Mouse (Mus musculus) bone marrow, adult 2 months (tissue): Measurements from ENCODE around the gene Pdcd7. TPM values are rescaled to one million over a fixed set of nuclear protein-coding genes. Genes with fewer than 3 reads are reported as not detected.

Experiments
- H3K27ac ChIP-seq: fragments of 200-500 bp; 2 replicates; pipeline ENCODE4 v1.5.1; 2012; ENCODE audit warnings: low read depth, mild to moderate bottlenecking, control low read depth, inconsistent platforms, low read length; ENCODE audit not compliant: control insufficient read depth, poor library complexity, insufficient read depth
- H3K4me1 ChIP-seq: fragments of 200-500 bp; 2 replicates; pipeline ENCODE4 v1.6.1; 2011; ENCODE audit warnings: low read length; ENCODE audit not compliant: control insufficient read depth, insufficient read depth
- H3K4me3 ChIP-seq: fragments of 200-500 bp; replicated peaks from 2 replicates; pipeline ENCODE3; 2011; ENCODE audit warnings: mild to moderate bottlenecking, low read depth, low read length, control low read depth; ENCODE audit not compliant: control insufficient read depth
- CTCF ChIP-seq: fragments of 200-500 bp; IDR thresholded peaks from 2 replicates; pipeline ENCODE4 v1.5.1; 2011; ENCODE audit warnings: low read length, control low read depth; ENCODE audit not compliant: control insufficient read depth, insufficient read depth
- POLR2A ChIP-seq: fragments of 200-500 bp; IDR thresholded peaks from 2 replicates; pipeline ENCODE4 v1.6.1; 2011; ENCODE audit warnings: low read depth, mild to moderate bottlenecking, control low read depth, low read length, borderline replicate concordance; ENCODE audit not compliant: control insufficient read depth
- WGBS: fragments of 180-500 bp; shearing (Covaris S2); methylation state at CpG from one replicate; pipeline ENCODE4 v1.1.7; 2018; 5-methylcytosine and 5-hydroxymethylcytosine counted together
- polyA plus RNA-seq: library from polyadenylated mRNA; stranded (reverse); fragments of >200 nt; gene quantifications from 2 replicates; pipeline ENCODE4 v1.2.4, GENCODE M21; 2011; ENCODE audit warnings: low replicate concordance; ENCODE audit not compliant: missing spikeins, insufficient read depth, insufficient read length

Pdcd7 gene
- polyA plus RNA-seq, 1 experiment, result 16.3 TPM

DNA sequence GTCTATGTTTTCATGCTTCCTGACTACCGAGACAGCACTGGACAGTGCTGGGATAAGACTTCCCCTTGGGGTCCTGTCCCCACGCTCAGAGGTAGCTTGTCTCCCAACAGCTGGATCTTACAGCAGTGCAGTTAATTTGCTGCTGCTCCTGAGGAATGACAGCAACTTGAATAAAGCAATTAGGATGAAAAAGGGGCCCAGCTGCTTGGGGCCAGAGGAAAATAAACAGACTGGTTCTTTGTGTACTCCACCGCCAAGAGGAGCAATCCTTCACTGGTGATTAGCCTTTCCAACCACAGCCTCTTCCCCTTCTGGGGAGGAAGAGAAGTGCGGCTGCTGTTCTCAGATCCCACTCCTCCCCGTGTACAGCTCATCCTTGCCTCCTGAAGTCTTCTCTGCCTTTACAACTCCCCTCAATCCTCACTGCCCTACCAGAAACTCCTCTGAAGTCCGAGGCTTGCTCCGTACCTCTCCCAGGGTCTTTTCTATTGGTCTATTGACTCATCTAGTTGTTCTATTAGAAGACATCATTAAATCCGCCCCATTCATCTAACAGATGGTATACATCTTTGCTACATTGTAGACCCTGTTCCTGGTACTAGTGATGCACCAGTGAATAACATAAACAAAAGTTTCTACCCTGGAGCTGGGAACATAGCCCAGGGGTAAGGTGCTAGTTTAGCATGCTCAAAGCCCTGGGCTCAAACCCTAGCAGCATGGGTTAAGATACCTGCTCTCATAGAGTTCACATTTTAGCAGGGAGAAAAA is 40.7 kb downstream of the Pdcd7 start:
- WGBS, result 42% methylated on average over 8 of the region's 8 CpGs
- TF ChIP-seq POLR2A (no peak), CTCF (no peak)

DNA sequence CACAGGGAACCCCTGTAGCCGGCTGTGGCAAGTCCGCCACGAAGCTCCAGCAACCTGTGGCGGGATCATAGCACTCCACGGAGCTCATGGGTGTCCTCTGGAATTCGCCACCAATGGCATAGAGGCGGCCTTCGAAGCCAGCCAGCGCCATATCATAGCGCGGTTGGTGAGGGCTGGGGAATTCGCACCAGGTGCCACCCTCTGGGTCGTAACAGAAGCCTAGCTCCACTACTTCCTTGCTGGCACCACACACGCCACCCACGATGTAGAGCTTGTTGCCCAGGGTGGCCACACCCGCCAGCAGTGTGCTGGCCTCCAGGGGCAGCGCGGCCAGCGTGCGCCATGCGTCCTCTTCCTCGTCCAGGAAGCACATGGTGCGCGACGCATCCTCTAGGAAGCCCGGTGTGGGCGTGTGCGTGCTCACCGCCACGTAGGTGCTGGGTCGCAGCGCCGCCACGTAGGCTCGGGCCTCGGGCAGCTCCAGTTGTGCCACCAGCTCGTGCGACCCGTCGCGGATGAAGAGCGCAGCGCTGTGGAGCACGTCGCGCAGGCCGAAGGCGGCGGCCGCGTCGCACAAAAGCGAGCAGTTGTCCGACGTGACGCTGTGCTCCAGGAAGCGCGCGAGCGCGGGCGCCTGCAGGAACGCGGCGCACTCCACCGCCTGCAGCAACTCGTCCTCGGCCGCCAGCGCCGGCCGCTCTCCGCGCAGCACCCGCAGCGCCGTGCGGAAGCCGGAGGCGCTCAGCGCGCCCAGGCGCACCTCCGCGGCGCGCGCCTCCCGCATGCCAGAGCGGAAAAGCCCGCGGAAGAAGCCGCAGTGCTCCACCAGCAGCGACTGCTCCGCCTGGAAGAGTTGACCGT is 45.1 kb downstream of the Pdcd7 start:
- Histone ChIP-seq H3K4me3 (no peak overlapping the region), H3K4me1 (no peaks in the 10 kb centered on the region; the same call in 1 of the 2 replicates), H3K27ac (no peak overlapping the region)
- 12% methylated on average over 96 of the region's 96 CpGs for WGBS
- no peak for TF ChIP-seq POLR2A
- TF ChIP-seq CTCF, result no peak

More for the DNA sequence above, 40.7 kb downstream of the Pdcd7 start:
- no peaks in the 10 kb centered on the region; the same call in 1 of the 2 replicates for H3K4me1 ChIP-seq
- no peak overlapping the region for H3K4me3 ChIP-seq
- no peak overlapping the region for H3K27ac ChIP-seq

DNA sequence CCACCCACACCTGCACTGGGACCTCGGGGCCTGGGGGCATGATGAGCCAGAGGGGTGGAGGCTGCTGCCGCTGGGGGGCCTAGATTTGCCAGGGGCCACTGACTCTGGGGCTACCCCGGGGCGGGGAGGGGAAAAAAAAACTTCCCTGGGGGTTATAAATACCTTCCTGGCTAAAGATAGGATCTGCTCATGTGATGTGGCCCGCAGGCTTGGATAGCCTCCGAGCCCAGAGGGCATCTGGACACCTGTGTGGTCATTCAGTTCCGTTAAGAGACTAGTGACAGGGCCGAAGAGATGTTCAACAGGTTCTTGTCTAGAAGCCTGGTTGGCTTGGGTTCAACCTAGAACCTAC is 45.7 kb downstream of the Pdcd7 start, which contains the start of gene Kbtbd13:
Kbtbd13 (minus strand) TSS at position 40 of the 352 bp plus-strand sequence.
- Histone ChIP-seq H3K27ac (no peak within 1 kb of the TSS), H3K4me1 (no peaks in the 10 kb centered on the region; the same call in 1 of the 2 replicates), H3K4me3 (no peak within 1 kb of the TSS)
- 39% methylated on average over 8 of the region's 8 CpGs for WGBS
- TF ChIP-seq POLR2A (no peak), CTCF (no peak)

DNA sequence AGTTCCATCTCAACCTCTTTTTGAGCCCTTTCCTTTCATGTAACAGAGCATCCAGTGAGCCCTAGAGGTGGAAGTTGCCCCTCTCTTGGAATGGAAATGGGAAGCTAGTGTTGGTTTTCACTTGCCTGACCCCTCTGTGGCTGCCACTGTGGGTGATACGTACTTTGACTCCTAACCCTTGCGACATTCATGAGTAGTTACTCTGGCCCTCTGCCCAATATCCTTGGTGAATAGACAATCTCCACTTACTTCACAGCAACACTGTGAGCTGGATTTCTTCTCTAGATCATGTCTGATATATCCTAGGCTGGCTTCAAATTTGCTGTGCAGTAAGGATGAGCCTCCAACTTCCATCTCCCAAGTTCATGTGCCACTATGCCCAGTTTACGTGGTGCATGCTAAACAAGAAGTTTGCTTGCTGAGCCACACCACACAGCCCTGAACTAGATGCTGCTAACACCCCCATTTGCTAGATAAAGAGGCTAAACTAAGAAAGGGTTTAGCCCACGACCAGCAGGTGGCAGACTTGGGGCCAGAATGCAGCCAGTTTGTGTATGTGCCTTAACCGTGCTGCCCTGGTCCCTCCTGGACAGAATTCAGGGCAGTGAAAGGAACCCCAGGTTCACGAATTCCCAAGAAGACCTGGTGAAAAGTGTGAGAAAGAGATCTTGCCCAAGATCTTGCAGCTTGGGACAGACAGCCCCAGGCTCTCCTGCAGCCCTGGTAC is 46.9 kb downstream of the Pdcd7 start:
- 15% methylated on average over 6 of the region's 6 CpGs for WGBS
- Histone ChIP-seq H3K4me3 (no peak overlapping the region), H3K4me1 (no peaks in the 10 kb centered on the region; the same call in 1 of the 2 replicates), H3K27ac (no peak overlapping the region)
- TF ChIP-seq CTCF, result peak; percentile 77
- no peak for TF ChIP-seq POLR2A

DNA sequence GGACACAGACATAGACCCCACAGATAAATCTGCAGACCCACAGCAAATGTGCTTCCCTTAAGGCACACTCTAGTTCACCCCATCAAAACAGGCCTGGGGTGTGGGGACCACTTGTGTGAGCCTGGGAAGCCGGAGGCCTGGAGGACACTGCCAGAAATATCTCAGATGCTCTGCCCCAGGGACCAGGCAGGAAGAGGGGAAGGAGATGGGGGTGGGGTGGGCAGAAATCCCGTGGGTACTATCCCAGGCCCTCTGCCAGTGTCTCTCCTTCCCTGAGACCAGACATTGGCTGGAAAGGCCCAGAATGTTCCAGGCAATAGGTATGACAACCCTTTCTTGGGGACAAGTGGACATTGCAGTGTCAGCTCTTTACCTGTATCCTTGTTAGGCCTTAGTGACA is 47.7 kb downstream of the Pdcd7 start:
- H3K4me3 ChIP-seq, result no peak overlapping the region
- WGBS, result 43% methylated on average over 2 of the region's 2 CpGs
- TF ChIP-seq POLR2A, result no peak
- TF ChIP-seq CTCF, result no peak
- H3K27ac ChIP-seq, result no peak overlapping the region
- no peaks in the 10 kb centered on the region; the same call in 1 of the 2 replicates for H3K4me1 ChIP-seq

DNA sequence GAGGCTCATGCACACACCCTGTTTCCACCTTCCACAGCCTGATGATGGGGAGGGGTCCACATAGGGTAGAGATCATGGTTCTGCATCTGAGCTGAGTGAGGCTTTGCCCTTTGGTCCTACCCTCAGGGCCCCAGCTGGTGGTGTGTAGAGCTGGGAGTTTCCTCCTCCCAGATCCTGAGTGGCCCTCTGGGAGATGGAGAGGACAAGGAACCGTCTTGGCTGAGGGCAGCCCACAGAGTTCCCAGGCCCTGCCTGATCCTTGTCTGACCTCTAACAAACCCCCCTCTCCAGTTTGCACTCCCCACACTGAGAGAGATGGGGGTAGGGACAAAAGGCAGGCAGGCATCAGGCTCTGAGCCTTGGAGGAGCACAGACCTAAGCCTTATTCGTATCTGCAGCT is 48.5 kb downstream of the Pdcd7 start:
- WGBS, result 65% methylated on average over 2 of the region's 2 CpGs
- TF ChIP-seq CTCF (no peak), POLR2A (no peak)
- no peak overlapping the region for H3K27ac ChIP-seq

DNA sequence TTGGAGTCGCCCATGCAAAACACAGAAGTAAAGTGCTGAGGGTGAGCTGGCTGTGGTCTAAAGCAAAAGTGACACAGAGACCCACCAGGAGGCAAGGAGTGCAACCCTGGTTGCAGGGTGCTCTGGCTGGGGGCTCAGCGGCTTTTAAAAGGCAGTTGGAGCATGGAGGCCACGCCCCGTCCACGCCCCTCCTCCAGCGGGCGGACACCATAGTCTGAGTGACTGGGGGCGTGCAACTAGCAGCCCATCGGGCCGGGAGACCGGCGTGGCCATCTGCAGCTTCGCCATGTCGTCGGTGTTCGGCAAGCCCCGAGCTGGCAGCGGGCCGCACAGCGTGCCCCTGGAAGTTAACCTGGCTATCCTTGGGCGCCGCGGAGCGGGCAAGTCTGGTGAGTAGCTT is 52.4 kb downstream of the Pdcd7 start, which contains the start of gene Rasl12:
Rasl12 (plus strand) TSS at position 228 of the 400 bp plus-strand sequence.
- TF ChIP-seq CTCF, result no peak
- TF ChIP-seq POLR2A, result peak; percentile 9; the same call in 1 of the 2 replicates
- WGBS, result 2% methylated on average over 24 of the region's 24 CpGs
- Histone ChIP-seq H3K4me3 (peak within 1 kb of the TSS; percentile 37), H3K27ac (peak within 1 kb of the TSS; percentile 23; the same call in 1 of the 2 replicates), H3K4me1 (no peaks in the 10 kb centered on the region)

More for the DNA sequence above, 48.5 kb downstream of the Pdcd7 start:
- no peak overlapping the region for H3K4me3 ChIP-seq
- H3K4me1 ChIP-seq, result no peaks in the 10 kb centered on the region; the same call in 1 of the 2 replicates

GRCm38 (mm10) chr9:65399934-65400333 is 54.0 kb downstream of the Pdcd7 start:
- Histone ChIP-seq H3K4me1 (no peaks in the 10 kb centered on the region), H3K27ac (no peak overlapping the region), H3K4me3 (no peak overlapping the region)
- no peak for TF ChIP-seq CTCF
- TF ChIP-seq POLR2A, result no peak
- WGBS, result 82% methylated on average over 6 of the region's 6 CpGs
